Comparison of ENCODE assay signal across 10 mouse cellular contexts in genomic region chr2:5116856-5117532, GRCm38 (mm10). TPM values are rescaled to one million over a fixed set of nuclear protein-coding genes. Genes with fewer than 3 reads are reported as not detected.
DNase-seq lines count a peak whose midpoint lies in the region; ATAC-seq lines count a peak whose summit lies in the region.
"Had no signal": no experiment of that assay in that cellular context is flagged by ENCODE, and none has a peak within 500 bp of the region (broad histone marks: within the 10 kb centered on the region; RNA-seq: fewer than 3 reads in every experiment).

No protein-coding gene starts in this region.

- H3K4me1 ChIP-seq in liver, embryonic 11.5 days (replicated peaks; ENCODE audit: control insufficient read depth, insufficient read depth, low read length), result no peaks in the 10 kb centered on the region
- H3K4me1 ChIP-seq in liver, embryonic 12.5 days, result no peaks in the 10 kb centered on the region
- peaks cover 24% of the 10 kb centered on the region for H3K4me1 ChIP-seq in embryonic facial prominence, embryonic 12.5 days
- H3K4me1 ChIP-seq in hindbrain, embryonic 12.5 days, result peaks cover 13% of the 10 kb centered on the region
- peaks cover 13% of the 10 kb centered on the region for H3K4me1 ChIP-seq in neural tube, embryonic 12.5 days
- H3K4me1 ChIP-seq: liver, embryonic 15.5 days had no signal

- no peak overlapping the region for H3K4me3 ChIP-seq in liver, embryonic 11.5 days (ENCODE audit: low read depth, low read length)
- H3K4me3 ChIP-seq in liver, embryonic 12.5 days, result no peak overlapping the region
- H3K4me3 ChIP-seq in embryonic facial prominence, embryonic 12.5 days, result no peak overlapping the region
- no peak overlapping the region for H3K4me3 ChIP-seq in hindbrain, embryonic 12.5 days
- H3K4me3 ChIP-seq in neural tube, embryonic 12.5 days, result no peak overlapping the region
- H3K4me3 ChIP-seq: liver, embryonic 15.5 days had no signal

- ATAC-seq in liver, embryonic 11.5 days (replicated peaks; ENCODE audit: low FRiP score), result no peak
- no peak for ATAC-seq in liver, embryonic 12.5 days
- ATAC-seq in embryonic facial prominence, embryonic 12.5 days (ENCODE audit: insufficient number of reproducible peaks, insufficient read depth, low FRiP score, low TSS enrichment), result no peak
- peak; percentile 76 for ATAC-seq in hindbrain, embryonic 12.5 days (ENCODE audit: low FRiP score)
- ATAC-seq in neural tube, embryonic 12.5 days (ENCODE audit: low FRiP score, low read depth), result peak; percentile 66

- DNase-seq in liver, embryonic 11.5 days (ENCODE audit: low spot score), result no peak
- no peak for DNase-seq in lung, postnatal 14 days
- DNase-seq in thymus, postnatal 14 days, result no peak
- no peak for DNase-seq in spleen, postnatal 10 days (ENCODE audit: low spot score in 2 of 2)
- DNase-seq: kidney, adult 18-20 months had no signal

- WGBS in liver, embryonic 11.5 days, result 29% methylated on average over 5 of the region's 5 CpGs
- 40% methylated on average over 5 of the region's 5 CpGs for WGBS in liver, embryonic 12.5 days (ENCODE audit: insufficient replicate concordance)
- WGBS in embryonic facial prominence, embryonic 12.5 days, result 11% methylated on average over 5 of the region's 5 CpGs
- WGBS in hindbrain, embryonic 12.5 days, result 22% methylated on average over 5 of the region's 5 CpGs
- WGBS in neural tube, embryonic 12.5 days, result 27% methylated on average over 5 of the region's 5 CpGs

- no peaks in the 10 kb centered on the region for H3K9me3 ChIP-seq in liver, embryonic 11.5 days (ENCODE audit: control insufficient read depth, low read length)
- no peaks in the 10 kb centered on the region for H3K9me3 ChIP-seq in liver, embryonic 12.5 days (replicated peaks)
- no peaks in the 10 kb centered on the region for H3K9me3 ChIP-seq in embryonic facial prominence, embryonic 12.5 days
- H3K9me3 ChIP-seq in hindbrain, embryonic 12.5 days (replicated peaks), result no peaks in the 10 kb centered on the region
- H3K9me3 ChIP-seq in neural tube, embryonic 12.5 days, result no peaks in the 10 kb centered on the region
- H3K9me3 ChIP-seq: liver, embryonic 15.5 days had no signal

- no peaks in the 10 kb centered on the region for H3K27me3 ChIP-seq in liver, embryonic 11.5 days (replicated peaks; ENCODE audit: control insufficient read depth, insufficient read depth, low read length)
- H3K27me3 ChIP-seq in liver, embryonic 12.5 days (replicated peaks), result no peaks in the 10 kb centered on the region; the same call in 1 of the 2 replicates
- H3K27me3 ChIP-seq in embryonic facial prominence, embryonic 12.5 days, result no peaks in the 10 kb centered on the region
- no peaks in the 10 kb centered on the region for H3K27me3 ChIP-seq in hindbrain, embryonic 12.5 days
- H3K27me3 ChIP-seq in neural tube, embryonic 12.5 days (replicated peaks), result no peaks in the 10 kb centered on the region
- H3K27me3 ChIP-seq: liver, embryonic 15.5 days had no signal

- H3K4me2 ChIP-seq in liver, embryonic 11.5 days, result no peak overlapping the region
- H3K4me2 ChIP-seq in liver, embryonic 12.5 days, result no peak overlapping the region
- no peak overlapping the region for H3K4me2 ChIP-seq in embryonic facial prominence, embryonic 12.5 days (replicated peaks)
- no peak overlapping the region for H3K4me2 ChIP-seq in hindbrain, embryonic 12.5 days (replicated peaks)
- H3K4me2 ChIP-seq in neural tube, embryonic 12.5 days (replicated peaks), result no peak overlapping the region
- H3K4me2 ChIP-seq: liver, embryonic 15.5 days had no signal

- peak overlapping the region; percentile 19; the same call in 1 of the 2 replicates for H3K27ac ChIP-seq in liver, embryonic 11.5 days (ENCODE audit: low read depth, low read length)
- no peak overlapping the region for H3K27ac ChIP-seq in liver, embryonic 12.5 days
- peak overlapping the region; percentile 57; the same call in 1 of the 2 replicates for H3K27ac ChIP-seq in embryonic facial prominence, embryonic 12.5 days
- H3K27ac ChIP-seq in hindbrain, embryonic 12.5 days, result no peak overlapping the region
- H3K27ac ChIP-seq in neural tube, embryonic 12.5 days, result no peak overlapping the region
- H3K27ac ChIP-seq: liver, embryonic 15.5 days had no signal

- no peak overlapping the region for H3K9ac ChIP-seq in liver, embryonic 11.5 days (ENCODE audit: low read depth, low read length)
- H3K9ac ChIP-seq in liver, embryonic 12.5 days, result no peak overlapping the region
- H3K9ac ChIP-seq in embryonic facial prominence, embryonic 12.5 days, result no peak overlapping the region
- H3K9ac ChIP-seq in hindbrain, embryonic 12.5 days, result no peak overlapping the region
- no peak overlapping the region for H3K9ac ChIP-seq in neural tube, embryonic 12.5 days
- H3K9ac ChIP-seq: liver, embryonic 15.5 days had no signal

- no peaks in the 10 kb centered on the region for H3K36me3 ChIP-seq in liver, embryonic 11.5 days (ENCODE audit: control insufficient read depth, insufficient read depth, low read length)
- H3K36me3 ChIP-seq in liver, embryonic 12.5 days, result no peaks in the 10 kb centered on the region
- H3K36me3 ChIP-seq in embryonic facial prominence, embryonic 12.5 days, result no peaks in the 10 kb centered on the region
- no peaks in the 10 kb centered on the region for H3K36me3 ChIP-seq in hindbrain, embryonic 12.5 days
- H3K36me3 ChIP-seq in neural tube, embryonic 12.5 days, result no peaks in the 10 kb centered on the region
- H3K36me3 ChIP-seq: liver, embryonic 15.5 days had no signal

RNA-seq across cellular contexts. Expression of gene Ccdc3, which starts 20.6 kb away (rescaled TPM):
- polyA plus RNA-seq in liver, embryonic 11.5 days (2014; fragmentation: Nextera tagmentation; extraction: Ambion mirVana), result 21.7 and 22.5 TPM in 2 replicates
- polyA plus RNA-seq in liver, embryonic 12.5 days (2016; fragmentation: Nextera tagmentation; extraction: Ambion mirVana), result 10.2 and 13.9 TPM in 2 replicates
- 5.7 and 5.9 TPM in 2 replicates for polyA plus RNA-seq in embryonic facial prominence, embryonic 12.5 days (2016; fragmentation: Nextera tagmentation; extraction: Ambion mirVana)
- 14.4 and 19.1 TPM in 2 replicates for polyA plus RNA-seq in hindbrain, embryonic 12.5 days (2016; fragmentation: Nextera tagmentation; extraction: Ambion mirVana)
- 7.8 and 10.9 TPM in 2 replicates for polyA plus RNA-seq in neural tube, embryonic 12.5 days (2016; fragmentation: Nextera tagmentation; extraction: Ambion mirVana)

RNA-seq across cellular contexts. Expression of gene Optn, which starts 53.1 kb away (rescaled TPM):
- polyA plus RNA-seq in liver, embryonic 11.5 days (2014; fragmentation: Nextera tagmentation; extraction: Ambion mirVana), result 18.7 and 21.8 TPM in 2 replicates
- 18.5 and 18.7 TPM in 2 replicates for polyA plus RNA-seq in liver, embryonic 12.5 days (2016; fragmentation: Nextera tagmentation; extraction: Ambion mirVana)
- 3.4 and 4.6 TPM in 2 replicates for polyA plus RNA-seq in embryonic facial prominence, embryonic 12.5 days (2016; fragmentation: Nextera tagmentation; extraction: Ambion mirVana)
- polyA plus RNA-seq in hindbrain, embryonic 12.5 days (2016; fragmentation: Nextera tagmentation; extraction: Ambion mirVana), result 6.7 and 7.2 TPM in 2 replicates
- 5.2 and 6.1 TPM in 2 replicates for polyA plus RNA-seq in neural tube, embryonic 12.5 days (2016; fragmentation: Nextera tagmentation; extraction: Ambion mirVana)

Comparison
In these comparisons a context has a peak if more than half of its experiments do, and no peak if none do; other contexts are left out.
1. H3K27ac ChIP-seq: peak in liver, embryonic 11.5 days (single experiment) and embryonic facial prominence, embryonic 12.5 days (single experiment); none in liver, embryonic 12.5 days (single experiment), hindbrain, embryonic 12.5 days (single experiment) and neural tube, embryonic 12.5 days (single experiment).
2. ATAC-seq: peak in hindbrain, embryonic 12.5 days (single experiment) and neural tube, embryonic 12.5 days (single experiment); none in liver, embryonic 11.5 days (single experiment), liver, embryonic 12.5 days (single experiment) and embryonic facial prominence, embryonic 12.5 days (single experiment).